Mouse (Mus musculus) layer of hippocampus, adult 9-10 months (tissue): ENCODE measurements at regions not wholly inside any gene's neighbourhood (a gene's known extent, or its start where the extent isn't known, plus 50 kb on each side); places are given as distances from the start of the nearest gene placed in this dataset.
"Not testable (repeated sequence)": the region's sequence is repeated elsewhere in the genome, so short reads cannot be mapped to it uniquely, and the experiment has no call there.

ENCODE experiments used
- DNase-seq: peaks from one replicate; pipeline ENCODE4 v3.0.0; 2022; ENCODE audit warnings: low spot score

DNA sequence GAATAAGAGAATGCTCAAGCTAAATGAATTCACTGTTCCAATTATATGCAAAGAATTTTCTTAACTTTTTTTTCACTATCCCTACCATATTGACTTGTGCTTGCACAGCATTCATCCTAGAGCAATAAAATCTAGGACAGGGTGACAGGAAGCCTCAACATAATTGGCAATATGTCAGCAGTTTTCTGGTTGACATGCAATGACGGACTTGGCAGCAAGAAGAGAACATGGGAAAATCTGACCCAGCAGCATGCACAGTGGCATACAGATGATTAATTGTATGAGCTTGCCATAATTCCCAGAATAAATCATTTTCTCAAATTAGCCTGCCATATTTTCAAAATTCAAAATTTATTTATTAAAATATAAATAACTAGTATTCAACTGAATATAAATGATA, 152.7 kb downstream of the Amy2a5 start:
- DNase-seq, result no peak

- not testable (repeated sequence) for DNase-seq
Observed at GRCm38 (mm10) chr3:113090850-113091249, 167.8 kb downstream of the Amy2a5 start.

- peak; percentile 11 for DNase-seq
Observed at GRCm38 (mm10) chr3:113080704-113081103, 177.9 kb downstream of the Amy2a5 start.
